Mouse (Mus musculus) ES-E14 (cell line): ENCODE data around the gene Ubtd1. TPM values are rescaled to one million over a fixed set of nuclear protein-coding genes. Genes with fewer than 3 reads are reported as not detected.
A peak's percentile ranks its signal among the peaks of the same experiment; 100 is the strongest.

Source experiments
- DNase-seq: peaks from one replicate; pipeline ENCODE4 v3.0.0-alpha.2; 2013; ENCODE audit warnings: low read depth, low spot score
- H3K27ac ChIP-seq: 2 replicates; pipeline ENCODE4 v1.5.1; 2012; ENCODE audit warnings: low read depth, mild to moderate bottlenecking, low read length, moderate library complexity, mixed read lengths; ENCODE audit not compliant: poor library complexity, insufficient read depth, severe bottlenecking
- H3K36me3 ChIP-seq: 2 replicates; pipeline ENCODE4 v1.6.1; 2012; ENCODE audit warnings: mild to moderate bottlenecking, low read length, moderate library complexity, mixed read lengths; ENCODE audit not compliant: control insufficient read depth, poor library complexity, insufficient read depth, severe bottlenecking
- H3K4me1 ChIP-seq, 2 experiments: fragments of 150-350 bp in 1 of 2; sonication (generic) in 1 of 2; 2 replicates each; pipeline ENCODE4 v1.6.1; 2012; ENCODE audit warnings: low read length in 2 of 2, mild to moderate bottlenecking in 1 of 2, mixed read lengths in 1 of 2; ENCODE audit not compliant: control insufficient read depth in 2 of 2, insufficient read depth in 2 of 2, poor library complexity in 1 of 2
- H3K4me3 ChIP-seq, 2 experiments: fragments of 150-350 bp in 1 of 2; sonication (generic) in 1 of 2; 2 replicates each; pipeline ENCODE4 v1.5.1; 2012; ENCODE audit warnings: low read length in 2 of 2, low read depth in 1 of 2, mild to moderate bottlenecking in 1 of 2, mixed read lengths in 1 of 2; ENCODE audit not compliant: insufficient read depth in 1 of 2, poor library complexity in 1 of 2, severe bottlenecking in 1 of 2
- H3K9ac ChIP-seq: 2 replicates; pipeline ENCODE4 v1.6.1; 2012; ENCODE audit warnings: low read depth, mild to moderate bottlenecking, low read length, mixed read lengths; ENCODE audit not compliant: poor library complexity, insufficient read depth, severe bottlenecking
- H3K9me3 ChIP-seq: fragments of 150-350 bp; sonication (generic); 2 replicates; pipeline ENCODE4 v1.6.1; 2012; ENCODE audit warnings: low read depth, mild to moderate bottlenecking, low read length; ENCODE audit not compliant: control insufficient read depth, insufficient read depth
- CHD2 ChIP-seq: IDR thresholded peaks from 2 replicates; pipeline ENCODE4 v1.6.1; 2014; ENCODE audit warnings: mild to moderate bottlenecking, low read depth, low read length, inconsistent platforms
- HCFC1 ChIP-seq: IDR thresholded peaks from 2 replicates; pipeline ENCODE4 v1.6.1; 2012; ENCODE audit warnings: low read length, inconsistent platforms, borderline replicate concordance; ENCODE audit not compliant: insufficient read depth
- MAFK ChIP-seq: IDR thresholded peaks from 2 replicates; pipeline ENCODE4 v1.6.1; 2014; ENCODE audit warnings: mild to moderate bottlenecking, low read depth, low read length, inconsistent platforms; ENCODE audit not compliant: insufficient read depth
- ZC3H11A ChIP-seq: IDR thresholded peaks from 2 replicates; pipeline ENCODE4 v1.6.1; 2012; ENCODE audit warnings: low read depth, mild to moderate bottlenecking, inconsistent platforms, low read length, borderline replicate concordance
- ZNF384 ChIP-seq: IDR thresholded peaks from 2 replicates; pipeline ENCODE4 v1.6.1; 2012; ENCODE audit warnings: low read depth, low read length, inconsistent platforms
- in situ Hi-C, 2 experiments: fragments of 600-800 bp; cut with MboI; formaldehyde crosslinking; loops; one replicate each; pipeline ENCODE4 v1.15.1; 2025; ENCODE audit warnings: low sequenced_read_pairs in 2 of 2, inconsistent platforms in 1 of 2; ENCODE audit not compliant: unreplicated experiment in 2 of 2
- total RNA-seq: library from RNA; depleted of rRNA; stranded (reverse); fragments of 300-350 nt; gene quantifications from 2 replicates; pipeline ENCODE4 v1.2.3, GENCODE M21; 2012

Ubtd1 gene
- total RNA-seq, 1 experiment = 18.2 TPM

GRCm38 (mm10) chr19:41981931-41982790 lies 598 bp downstream of the Ubtd1 start:
- H3K4me3 ChIP-seq = peak overlapping the region; percentile 87 to 93
- H3K36me3 ChIP-seq = peaks cover 6% of the 10 kb centered on the region; the same call in 1 of the 2 replicates
- H3K9ac ChIP-seq = peak overlapping the region; percentile 77
- no peak for DNase-seq
- TF ChIP-seq ZNF384 (no peak), CHD2 (no peak), MAFK (no peak), ZC3H11A (no peak), HCFC1 (no peak)
- in situ Hi-C loops = no loop called here
- peak overlapping the region; percentile 7; the same call in 1 of the 2 replicates for H3K27ac ChIP-seq
- H3K9me3 ChIP-seq = no peaks in the 10 kb centered on the region
- peaks cover 9 to 12% of the 10 kb centered on the region in 2 experiments for H3K4me1 ChIP-seq

- TF ChIP-seq ZC3H11A (no peak), CHD2 (no peak), HCFC1 (no peak), ZNF384 (no peak), MAFK (no peak)
- no peak overlapping the region for H3K27ac ChIP-seq
- DNase-seq = no peak
- in situ Hi-C loops = no loop called here
- H3K9me3 ChIP-seq = no peaks in the 10 kb centered on the region
- peak overlapping the region; percentile 87 to 93 for H3K4me3 ChIP-seq
- peaks cover 9 to 12% of the 10 kb centered on the region in 2 experiments for H3K4me1 ChIP-seq
- peak overlapping the region; percentile 77; the same call in 1 of the 2 replicates for H3K9ac ChIP-seq
- peaks cover 2% of the 10 kb centered on the region; the same call in 1 of the 2 replicates for H3K36me3 ChIP-seq
These were observed 1.2 kb downstream of the Ubtd1 start for GRCm38 (mm10) chr19:41982791-41983150.

- Histone ChIP-seq H3K9ac (no peak overlapping the region), H3K9me3 (no peaks in the 10 kb centered on the region), H3K27ac (no peak overlapping the region), H3K36me3 (no peaks in the 10 kb centered on the region; the same call in 1 of the 2 replicates), H3K4me1 (peaks cover 9 to 13% of the 10 kb centered on the region in 2 experiments; a peak in 3 of 4 replicates), H3K4me3 (no peak overlapping the region)
- no peak for TF ChIP-seq ZC3H11A
- no peak for TF ChIP-seq MAFK
- no peak for TF ChIP-seq ZNF384
- TF ChIP-seq CHD2 = no peak
- no peak for TF ChIP-seq HCFC1
- in situ Hi-C loops = no loop called here
- DNase-seq = no peak
These were observed 4.4 kb downstream of the Ubtd1 start for GRCm38 (mm10) chr19:41985994-41986393.

GRCm38 (mm10) chr19:41987206-41987605 lies 5.6 kb downstream of the Ubtd1 start:
- H3K9ac ChIP-seq = no peak overlapping the region
- H3K4me3 ChIP-seq = no peak overlapping the region
- H3K9me3 ChIP-seq = no peaks in the 10 kb centered on the region
- H3K27ac ChIP-seq = no peak overlapping the region
- H3K4me1 ChIP-seq = peaks cover 10 to 21% of the 10 kb centered on the region in 2 experiments; a peak in 3 of 4 replicates
- H3K36me3 ChIP-seq = no peaks in the 10 kb centered on the region; the same call in 1 of the 2 replicates
- no peak for DNase-seq
- in situ Hi-C loops = no loop called here
- TF ChIP-seq HCFC1 (no peak), ZNF384 (no peak), MAFK (no peak), CHD2 (no peak), ZC3H11A (no peak)

- in situ Hi-C loops = no loop called here
- no peaks in the 10 kb centered on the region; the same call in 1 of the 2 replicates for H3K36me3 ChIP-seq
These were observed 8.2 kb downstream of the Ubtd1 start for GRCm38 (mm10) chr19:41989810-41990209.

More at GRCm38 (mm10) chr19:41989810-41990209, 8.2 kb downstream of the Ubtd1 start:
- H3K27ac ChIP-seq = no peak overlapping the region
- H3K4me3 ChIP-seq = no peak overlapping the region
- no peak overlapping the region for H3K9ac ChIP-seq
- no peak for TF ChIP-seq HCFC1
- TF ChIP-seq MAFK = no peak
- no peak for TF ChIP-seq CHD2
- TF ChIP-seq ZNF384 = no peak
- TF ChIP-seq ZC3H11A = no peak
- H3K4me1 ChIP-seq = peaks cover 7 to 23% of the 10 kb centered on the region in 2 experiments
- H3K9me3 ChIP-seq = no peaks in the 10 kb centered on the region
- DNase-seq = no peak
